Mouse (Mus musculus): ENCODE results near the gene Furin. TPM values are rescaled to one million over a fixed set of nuclear protein-coding genes. Genes with fewer than 3 reads are reported as not detected.

Gene Furin
- polyA plus RNA-seq (2012; ENCODE audit: insufficient read depth, low replicate concordance): 72.7 and 125 TPM in 2 replicates

DNA sequence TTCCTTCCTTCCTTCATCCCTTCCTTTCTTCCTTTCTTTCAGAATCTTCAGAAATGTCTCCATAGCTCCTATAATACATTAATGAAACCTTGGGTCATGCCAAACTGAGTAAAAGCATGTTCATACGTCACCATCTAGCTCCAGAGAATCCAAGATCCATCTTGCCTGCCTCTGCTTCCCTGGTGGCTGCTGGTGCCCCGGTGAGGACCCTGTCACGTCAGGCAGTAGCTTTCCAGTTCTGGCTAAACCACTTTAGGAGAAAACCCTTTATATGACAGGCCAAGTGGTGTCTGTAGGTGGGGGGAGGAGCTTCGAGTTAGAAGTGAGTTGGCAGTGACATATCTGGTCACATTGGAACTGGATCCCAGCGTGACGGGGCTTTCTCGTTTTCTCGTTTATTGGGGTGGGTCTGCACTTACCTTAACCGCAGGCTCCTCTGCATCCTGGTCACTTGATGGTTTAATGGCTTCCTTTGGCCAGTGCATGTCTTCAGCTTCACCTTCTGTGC lies at the start of gene Furin:
TSS of gene Furin (minus strand) at position 249 of the 508 bp plus-strand sequence.
- Histone ChIP-seq H3K27me3 (replicated peaks) (peaks cover 41% of the 10 kb centered on the region), H3K9me3 (no peaks in the 10 kb centered on the region), H3K36me3 (replicated peaks; ENCODE audit: low read length) (peaks cover 4% of the 10 kb centered on the region), H3K4me3 (replicated peaks) (peak within 1 kb of the TSS; percentile 98), H3K4me1 (peaks cover 66% of the 10 kb centered on the region)
- TF ChIP-seq FLI1 (IDR thresholded peaks at IDR 0.05; ENCODE audit: low read length): no peak
- TF ChIP-seq GATA1 (IDR thresholded peaks at IDR 0.05; ENCODE audit: borderline replicate concordance, low read length): no peak

DNA sequence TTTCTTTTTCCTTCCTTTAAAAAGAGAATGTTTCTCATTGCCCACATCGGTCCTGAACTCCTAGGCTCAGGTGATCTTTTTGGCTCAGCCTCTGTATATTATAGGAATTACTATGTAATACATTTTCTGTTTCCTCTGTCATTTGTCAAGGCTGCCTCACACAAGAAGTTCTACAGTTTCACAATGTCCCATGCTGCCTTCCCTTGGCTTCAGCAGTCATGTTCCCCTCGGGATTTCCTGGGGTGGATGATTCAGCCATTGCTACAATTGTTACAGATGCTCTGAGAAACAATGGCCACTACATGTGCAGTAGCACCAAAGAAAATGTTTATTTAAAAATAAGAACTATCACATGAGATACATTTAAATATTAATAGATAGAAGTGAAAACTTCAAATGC lies 49.5 kb upstream of the Furin start:
- Histone ChIP-seq H3K27me3 (replicated peaks) (no peaks in the 10 kb centered on the region), H3K4me1 (peaks cover 93% of the 10 kb centered on the region), H3K9me3 (no peaks in the 10 kb centered on the region), H3K36me3 (replicated peaks; ENCODE audit: low read length) (peaks cover 83% of the 10 kb centered on the region), H3K4me3 (replicated peaks) (peak overlapping the region; percentile 18)
- TF ChIP-seq GATA1 (IDR thresholded peaks at IDR 0.05; ENCODE audit: borderline replicate concordance, low read length): no peak
- TF ChIP-seq FLI1 (IDR thresholded peaks at IDR 0.05; ENCODE audit: low read length): no peak

DNA sequence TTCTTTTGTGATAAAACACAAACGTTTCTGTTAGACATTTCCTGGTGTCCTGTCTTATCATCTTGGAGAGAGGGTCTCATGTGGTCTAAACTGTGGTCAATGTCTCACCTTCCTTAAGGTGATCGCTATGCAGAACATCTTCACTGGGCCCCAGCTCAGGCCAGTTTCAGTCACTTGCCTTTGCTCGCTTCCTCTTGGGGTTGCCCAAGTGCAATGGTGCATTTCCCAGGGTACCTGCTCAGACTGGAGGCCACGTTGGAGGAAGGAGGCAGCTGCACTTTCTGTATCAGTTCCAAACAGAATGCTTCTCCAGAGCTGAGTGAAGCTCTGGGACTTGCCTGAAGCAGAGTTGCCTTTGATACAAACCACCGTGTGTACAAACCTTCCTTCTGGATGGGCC lies 48.8 kb upstream of the Furin start:
- Histone ChIP-seq H3K36me3 (replicated peaks; ENCODE audit: low read length) (peaks cover 75% of the 10 kb centered on the region), H3K9me3 (no peaks in the 10 kb centered on the region), H3K4me1 (peaks cover 96% of the 10 kb centered on the region), H3K27me3 (replicated peaks) (no peaks in the 10 kb centered on the region), H3K4me3 (replicated peaks) (no peak overlapping the region)
- no peak for TF ChIP-seq FLI1 (IDR thresholded peaks at IDR 0.05; ENCODE audit: low read length)
- no peak for TF ChIP-seq GATA1 (IDR thresholded peaks at IDR 0.05; ENCODE audit: borderline replicate concordance, low read length)

DNA sequence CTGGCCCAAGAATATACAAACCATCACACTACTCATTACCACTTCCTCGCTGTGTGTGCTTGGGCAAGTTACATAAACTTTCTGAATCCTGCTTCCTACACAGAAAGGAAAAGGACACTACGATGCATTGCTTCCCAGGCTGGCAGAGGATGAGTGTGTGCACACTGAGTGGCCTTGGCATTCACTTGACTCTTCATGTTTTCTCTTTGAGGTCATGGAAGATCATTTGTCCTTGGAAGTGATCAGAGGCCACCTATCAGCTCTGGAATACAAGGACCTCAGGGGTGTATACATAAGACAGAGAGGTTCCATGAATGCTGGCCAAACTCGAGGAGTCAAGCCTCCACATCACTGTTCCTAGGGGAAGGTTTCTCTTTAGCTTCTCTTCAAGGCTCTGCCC lies 47.9 kb upstream of the Furin start:
- peaks cover 67% of the 10 kb centered on the region for H3K36me3 ChIP-seq (replicated peaks; ENCODE audit: low read length)
- H3K4me1 ChIP-seq: peaks cover 97% of the 10 kb centered on the region
- no peaks in the 10 kb centered on the region for H3K9me3 ChIP-seq
- no peak for TF ChIP-seq FLI1 (IDR thresholded peaks at IDR 0.05; ENCODE audit: low read length)
- no peak for TF ChIP-seq GATA1 (IDR thresholded peaks at IDR 0.05; ENCODE audit: borderline replicate concordance, low read length)
- H3K4me3 ChIP-seq (replicated peaks): no peak overlapping the region
- no peaks in the 10 kb centered on the region for H3K27me3 ChIP-seq (replicated peaks)

DNA sequence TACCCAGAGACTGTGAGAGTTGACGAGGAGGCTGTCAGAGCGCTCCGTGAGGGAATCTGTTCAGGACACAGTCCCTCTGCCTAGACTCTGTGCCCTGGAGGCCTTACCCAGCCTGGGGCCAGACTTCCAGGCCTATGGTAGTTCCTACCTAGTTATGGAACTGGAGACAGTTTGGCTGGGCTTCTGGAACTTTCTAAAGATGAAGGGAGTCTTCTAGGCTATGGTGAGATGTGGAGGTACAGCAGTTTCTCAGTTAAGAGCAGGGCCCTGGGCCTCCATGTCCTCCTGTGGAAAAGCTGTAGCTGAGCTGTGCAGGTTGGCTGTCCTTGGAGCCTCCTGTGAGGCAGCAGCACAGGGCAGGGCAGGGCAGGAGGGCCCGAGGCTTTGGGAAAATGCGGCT lies 47.0 kb upstream of the Furin start:
- TF ChIP-seq GATA1 (IDR thresholded peaks at IDR 0.05; ENCODE audit: borderline replicate concordance, low read length) (no peak), FLI1 (IDR thresholded peaks at IDR 0.05; ENCODE audit: low read length) (no peak)
- Histone ChIP-seq H3K4me1 (peaks cover 94% of the 10 kb centered on the region), H3K9me3 (no peaks in the 10 kb centered on the region), H3K4me3 (replicated peaks) (no peak overlapping the region), H3K27me3 (replicated peaks) (no peaks in the 10 kb centered on the region), H3K36me3 (replicated peaks; ENCODE audit: low read length) (peaks cover 58% of the 10 kb centered on the region)

DNA sequence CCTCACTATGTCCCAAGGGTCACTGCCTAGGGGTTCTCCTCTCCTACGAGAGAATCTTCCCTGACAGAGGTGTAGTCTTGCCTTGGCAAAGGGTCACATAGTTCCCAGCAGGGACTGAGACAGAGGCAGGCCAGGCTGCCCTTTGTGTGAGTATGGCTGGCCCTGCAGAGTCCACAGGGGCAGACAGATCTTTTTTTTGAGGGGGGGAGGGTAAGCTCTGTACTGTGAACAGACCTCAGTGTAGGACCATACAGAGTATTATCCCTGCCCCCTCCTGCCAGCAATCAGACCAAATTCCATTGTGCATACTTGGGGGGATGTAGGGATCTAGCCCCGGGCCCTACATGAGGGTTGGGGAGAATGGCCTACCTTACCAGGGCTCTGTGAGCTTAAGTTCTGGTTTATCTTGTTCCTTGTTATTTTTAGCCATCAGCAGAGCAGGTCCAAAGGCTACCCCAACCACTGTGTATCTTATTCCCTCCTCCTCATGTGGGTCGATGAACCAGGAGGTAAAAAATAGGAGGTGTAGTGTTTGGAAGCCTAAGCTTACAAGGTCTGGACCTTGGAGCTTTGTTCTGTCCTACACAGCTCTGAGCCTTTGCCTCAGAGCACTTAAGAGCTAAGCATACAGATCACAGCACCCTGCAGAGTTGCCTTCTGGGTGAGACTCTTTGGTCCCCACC lies 46.5 kb upstream of the Furin start:
- Histone ChIP-seq H3K27me3 (replicated peaks) (no peaks in the 10 kb centered on the region), H3K36me3 (replicated peaks; ENCODE audit: low read length) (peaks cover 52% of the 10 kb centered on the region), H3K9me3 (no peaks in the 10 kb centered on the region), H3K4me1 (peaks cover 94% of the 10 kb centered on the region), H3K4me3 (replicated peaks) (no peak overlapping the region)
- TF ChIP-seq FLI1 (IDR thresholded peaks at IDR 0.05; ENCODE audit: low read length) (no peak), GATA1 (IDR thresholded peaks at IDR 0.05; ENCODE audit: borderline replicate concordance, low read length) (no peak)

DNA sequence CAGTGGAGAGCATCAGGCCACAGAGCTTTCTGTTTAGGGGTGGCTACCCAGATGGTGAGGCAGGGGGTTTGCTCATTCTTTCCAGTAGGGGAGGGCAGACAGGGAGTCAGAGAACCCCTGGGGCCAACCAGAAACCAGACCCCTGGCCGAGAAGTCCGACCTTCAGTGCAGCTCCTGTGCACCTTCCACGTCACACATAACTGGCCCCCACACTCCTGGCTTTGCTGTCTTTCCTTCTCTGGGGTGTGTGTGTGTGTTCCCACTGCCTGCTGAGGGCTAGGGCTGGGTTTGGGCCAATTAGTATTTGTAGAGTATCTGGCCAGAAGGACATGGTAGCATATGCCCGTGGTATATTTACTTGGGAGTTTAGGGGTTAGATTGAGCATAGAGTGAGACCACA lies 45.1 kb upstream of the Furin start:
- Histone ChIP-seq H3K4me1 (peaks cover 94% of the 10 kb centered on the region), H3K9me3 (no peaks in the 10 kb centered on the region), H3K36me3 (replicated peaks; ENCODE audit: low read length) (peaks cover 41% of the 10 kb centered on the region), H3K27me3 (replicated peaks) (no peaks in the 10 kb centered on the region), H3K4me3 (replicated peaks) (no peak overlapping the region)
- TF ChIP-seq FLI1 (IDR thresholded peaks at IDR 0.05; ENCODE audit: low read length) (no peak), GATA1 (IDR thresholded peaks at IDR 0.05; ENCODE audit: borderline replicate concordance, low read length) (no peak)

DNA sequence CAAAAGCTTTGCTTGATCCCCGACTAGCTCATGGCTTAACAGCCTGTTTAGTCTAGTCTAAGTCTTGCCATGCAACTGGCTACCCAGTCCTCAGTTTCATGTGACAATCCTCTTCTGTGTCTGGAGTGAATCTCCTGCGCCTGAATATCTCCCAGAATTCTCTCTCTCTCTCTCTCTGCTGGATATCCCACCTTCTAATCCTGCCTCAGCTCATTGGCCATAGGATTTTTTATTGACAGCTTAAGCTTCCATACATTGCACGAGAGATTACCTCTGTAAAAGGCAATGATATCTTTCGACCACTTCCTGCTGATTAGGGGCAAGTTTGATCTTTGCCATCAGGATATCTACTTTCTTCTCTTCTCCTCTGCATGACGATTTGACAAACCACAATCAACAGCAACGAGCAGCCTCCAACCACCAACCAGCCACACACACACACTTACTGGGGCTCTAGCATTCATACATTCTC lies 44.4 kb upstream of the Furin start:
- Histone ChIP-seq H3K9me3 (no peaks in the 10 kb centered on the region), H3K36me3 (replicated peaks; ENCODE audit: low read length) (peaks cover 35% of the 10 kb centered on the region), H3K4me1 (peaks cover 94% of the 10 kb centered on the region), H3K27me3 (replicated peaks) (no peaks in the 10 kb centered on the region), H3K4me3 (replicated peaks) (no peak overlapping the region)
- TF ChIP-seq FLI1 (IDR thresholded peaks at IDR 0.05; ENCODE audit: low read length) (no peak), GATA1 (IDR thresholded peaks at IDR 0.05; ENCODE audit: borderline replicate concordance, low read length) (no peak)

DNA sequence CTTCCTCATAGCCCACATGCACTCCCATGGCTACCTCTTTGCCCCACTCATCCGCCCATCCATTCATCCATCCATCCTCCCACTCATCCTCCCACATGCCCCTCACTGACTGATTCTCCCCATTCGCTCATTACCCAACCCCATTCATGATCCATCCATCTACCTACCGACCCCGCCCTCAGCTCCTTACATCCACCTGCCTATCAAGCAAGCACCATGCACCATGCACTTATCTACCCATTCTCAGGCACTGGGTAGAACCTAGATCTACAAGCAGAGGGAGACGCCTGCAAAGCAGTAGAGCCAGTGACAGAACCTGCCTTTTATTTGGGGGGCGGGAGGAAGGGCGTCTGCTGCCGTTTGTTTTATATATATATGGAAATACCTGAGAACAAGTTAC lies 42.1 kb upstream of the Furin start:
- H3K4me1 ChIP-seq: peaks cover 97% of the 10 kb centered on the region
- peak overlapping the region; percentile 35 for H3K4me3 ChIP-seq (replicated peaks)
- peaks cover 17% of the 10 kb centered on the region for H3K36me3 ChIP-seq (replicated peaks; ENCODE audit: low read length)
- no peaks in the 10 kb centered on the region for H3K27me3 ChIP-seq (replicated peaks)
- no peak for TF ChIP-seq FLI1 (IDR thresholded peaks at IDR 0.05; ENCODE audit: low read length)
- no peak for TF ChIP-seq GATA1 (IDR thresholded peaks at IDR 0.05; ENCODE audit: borderline replicate concordance, low read length)
- no peaks in the 10 kb centered on the region for H3K9me3 ChIP-seq

DNA sequence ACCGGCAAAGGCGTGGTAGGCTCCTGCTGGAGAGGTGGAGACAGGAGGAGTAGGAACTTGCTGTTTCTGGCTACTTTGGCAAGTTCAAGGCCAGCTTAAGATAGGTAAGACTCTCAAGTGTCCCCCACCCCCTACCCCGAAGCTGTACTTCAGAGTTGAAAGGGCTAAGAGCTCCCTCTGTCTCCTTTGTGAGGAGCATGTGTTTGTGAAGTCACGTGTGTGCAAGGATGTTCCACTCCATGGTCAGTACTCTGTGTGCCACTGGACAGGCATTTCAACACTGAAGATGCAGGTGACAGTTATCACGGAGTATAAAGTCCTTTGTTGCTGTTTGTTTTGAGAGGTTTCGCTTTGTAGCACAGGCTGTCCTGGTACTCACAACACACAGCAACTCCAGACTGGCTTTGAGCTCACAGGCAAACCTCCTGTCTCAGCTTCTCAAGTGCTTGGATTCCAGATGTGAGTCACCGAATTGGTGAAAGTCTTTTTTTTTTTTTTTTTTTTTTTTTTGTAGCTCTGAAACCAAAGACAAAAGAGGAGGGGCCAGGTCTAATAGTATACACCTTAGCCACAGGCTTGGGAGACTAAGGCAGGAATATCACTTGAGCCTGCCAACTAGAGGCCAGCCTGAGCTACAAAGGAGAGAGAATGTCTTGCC lies 41.1 kb upstream of the Furin start:
- Histone ChIP-seq H3K27me3 (replicated peaks) (no peaks in the 10 kb centered on the region), H3K4me1 (peaks cover 97% of the 10 kb centered on the region), H3K36me3 (replicated peaks; ENCODE audit: low read length) (peaks cover 7% of the 10 kb centered on the region), H3K9me3 (no peaks in the 10 kb centered on the region), H3K4me3 (replicated peaks) (peak overlapping the region; percentile 91)
- TF ChIP-seq GATA1 (IDR thresholded peaks at IDR 0.05; ENCODE audit: borderline replicate concordance, low read length) (no peak), FLI1 (IDR thresholded peaks at IDR 0.05; ENCODE audit: low read length) (no peak)

All from megakaryocyte, embryonic 14.5 days (primary cell).